Mouse (Mus musculus): Measurements from ENCODE around the gene Rmnd5b.

GRCm38 (mm10) chr11:51629651-51630314 is 5.9 kb downstream of the Rmnd5b start:
- no peak for TF ChIP-seq CTCF (conservative IDR thresholded peaks at IDR 0.05 in 1 of 2, IDR thresholded peaks at IDR 0.05 in 1 of 2; ENCODE audit: low read depth in 2 of 2, low read length in 2 of 2)
- TF ChIP-seq ELF1 (IDR thresholded peaks at IDR 0.05; ENCODE audit: low read depth, low read length), result no peak
- TF ChIP-seq RAD21 (IDR thresholded peaks at IDR 0.05; ENCODE audit: low read depth, low read length), result no peak
- no peak for TF ChIP-seq IRF4 (IDR thresholded peaks at IDR 0.05; ENCODE audit: low read depth, low read length)
- TF ChIP-seq PAX5 (IDR thresholded peaks at IDR 0.05; ENCODE audit: low read length), result no peak

All from CH12.LX (cell line).